Mouse (Mus musculus) urinary bladder, adult 2 months (tissue): Measurements from ENCODE around the gene Unc45b. TPM values are rescaled to one million over a fixed set of nuclear protein-coding genes. Genes with fewer than 3 reads are reported as not detected.
A peak's percentile ranks its signal among the peaks of the same experiment; 100 is the strongest.

ENCODE experiments used
- DNase-seq: peaks from one replicate; pipeline ENCODE4 v3.0.0; 2022; ENCODE audit warnings: low spot score
- polyA plus RNA-seq: library from polyadenylated mRNA; depleted of rRNA; stranded (reverse); fragments of >200 nt; gene quantifications from 2 replicates; pipeline ENCODE4 v1.2.3, GENCODE M21; 2012; rRNA removed

Unc45b gene
- 4.4 and 6.7 TPM in 2 replicates for polyA plus RNA-seq

DNA sequence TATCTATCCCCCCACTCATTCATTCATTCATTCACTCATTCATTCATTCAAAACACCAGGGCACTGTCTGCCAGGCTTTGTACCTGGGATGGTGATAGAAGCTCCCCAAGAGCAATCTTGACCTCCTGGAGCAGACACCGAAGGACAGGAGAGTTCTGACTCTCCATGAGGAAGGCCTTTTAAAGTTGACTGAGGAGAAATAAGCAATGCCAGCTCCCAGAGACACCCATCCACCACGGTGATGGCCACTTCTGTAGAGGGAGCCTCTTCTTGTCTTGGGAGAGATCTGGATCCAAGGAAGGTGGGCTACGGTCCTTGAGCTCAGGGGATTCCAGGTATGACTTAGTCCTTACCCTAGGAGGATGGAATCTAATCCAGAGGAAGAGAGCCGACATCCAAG lies at the start of gene Unc45b:
TSS of gene Unc45b (plus strand) at position 301 of the 400 bp plus-strand sequence.
- DNase-seq = no peak

DNA sequence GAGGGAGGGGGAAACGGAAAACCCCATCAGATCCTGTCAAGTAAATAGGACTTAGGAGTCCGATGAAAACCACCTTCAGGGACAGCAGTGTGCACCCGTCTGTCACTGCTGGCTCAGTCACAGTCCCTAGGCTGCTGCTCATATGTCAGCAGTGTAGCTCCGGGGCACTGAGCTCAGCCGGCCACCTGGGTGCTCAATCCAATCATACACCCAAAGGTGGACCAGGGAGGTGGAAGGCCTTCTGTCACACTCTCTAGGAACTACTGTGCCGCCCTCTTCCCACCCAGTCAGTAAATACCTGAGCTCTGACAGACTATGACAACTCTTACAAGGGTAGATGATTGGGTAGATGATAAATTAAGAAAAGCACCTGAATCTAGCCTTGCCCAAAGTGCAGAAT lies 49.6 kb upstream of the Unc45b start:
- no peak for DNase-seq

DNA sequence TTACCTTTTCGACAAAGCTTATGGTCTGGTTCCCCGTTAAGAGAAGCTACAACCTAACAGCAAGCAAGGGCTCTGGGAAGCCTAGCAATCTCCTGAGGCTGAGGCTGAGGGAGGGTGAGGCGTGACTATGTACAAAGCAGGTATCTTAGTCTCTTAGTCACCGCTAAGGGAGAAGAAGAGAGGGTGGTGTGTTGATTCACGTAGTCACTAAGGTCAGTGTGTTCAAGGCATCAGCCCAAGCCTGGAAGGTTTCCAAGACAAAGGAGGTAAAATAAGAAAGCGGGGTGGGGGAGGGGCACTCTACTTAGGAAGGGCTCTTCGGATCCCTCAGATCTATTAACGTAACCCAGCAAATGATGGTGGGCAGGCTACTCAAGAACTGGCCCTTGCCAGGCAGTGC lies 48.8 kb upstream of the Unc45b start:
- no peak for DNase-seq

DNA sequence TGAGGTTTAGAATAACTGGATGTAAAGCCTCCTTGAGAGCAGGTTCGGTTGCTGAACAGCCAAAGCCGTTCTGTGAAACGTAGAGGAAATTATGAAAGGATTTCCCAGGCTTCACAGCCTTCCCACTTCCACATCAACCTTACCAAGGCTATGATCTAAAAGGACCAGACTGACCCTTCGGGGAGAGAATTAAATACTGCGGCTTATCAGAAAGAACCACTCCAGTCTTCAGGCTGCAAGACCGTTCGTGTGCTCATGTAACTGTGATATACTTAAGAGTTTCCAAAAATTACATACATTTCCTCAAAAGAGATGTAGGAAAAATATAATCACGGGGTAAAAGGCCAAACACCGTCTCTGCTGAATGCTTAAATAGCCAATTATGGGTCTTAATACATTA lies 47.7 kb upstream of the Unc45b start:
- DNase-seq = no peak

DNA sequence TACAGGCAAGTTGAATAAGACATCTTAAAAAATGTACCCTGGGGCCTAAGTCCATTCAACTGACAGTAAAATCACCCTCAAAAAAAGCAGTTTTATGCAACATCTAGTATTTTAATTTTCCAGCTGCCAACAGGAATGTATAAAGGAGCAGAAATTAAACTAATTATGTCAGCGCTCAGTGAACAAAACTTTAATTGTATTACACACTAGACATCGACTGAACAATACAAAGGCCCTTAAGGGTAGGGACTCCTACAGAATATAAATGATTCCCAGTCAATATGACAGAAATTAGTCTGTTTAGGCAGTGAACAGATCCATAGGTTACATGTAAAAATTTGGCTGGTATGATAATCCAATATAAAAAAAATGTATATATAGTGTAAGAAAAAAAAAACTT lies 47.3 kb upstream of the Unc45b start:
- DNase-seq = no peak

DNA sequence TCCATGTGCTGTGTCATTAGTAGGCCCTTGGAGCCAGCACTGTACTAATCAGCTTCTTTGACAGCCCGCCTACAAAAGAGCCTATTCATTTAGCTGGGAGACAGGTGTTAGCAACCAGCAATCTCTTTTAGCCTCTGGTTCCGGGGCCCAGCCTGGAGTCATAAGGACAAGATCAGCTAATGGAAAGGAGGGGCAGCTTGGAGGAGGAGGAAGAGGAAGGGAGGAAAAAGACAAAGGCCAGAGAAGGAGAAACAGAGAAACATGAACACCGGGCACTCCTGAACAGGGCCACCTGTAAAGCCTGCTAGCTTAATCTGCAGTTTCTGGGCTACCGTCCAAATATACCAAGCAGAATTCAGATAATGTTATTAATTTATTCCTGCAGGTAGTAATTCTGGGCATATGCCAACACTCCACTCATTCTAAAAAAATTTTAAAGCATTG lies 46.8 kb upstream of the Unc45b start:
- no peak for DNase-seq

DNA sequence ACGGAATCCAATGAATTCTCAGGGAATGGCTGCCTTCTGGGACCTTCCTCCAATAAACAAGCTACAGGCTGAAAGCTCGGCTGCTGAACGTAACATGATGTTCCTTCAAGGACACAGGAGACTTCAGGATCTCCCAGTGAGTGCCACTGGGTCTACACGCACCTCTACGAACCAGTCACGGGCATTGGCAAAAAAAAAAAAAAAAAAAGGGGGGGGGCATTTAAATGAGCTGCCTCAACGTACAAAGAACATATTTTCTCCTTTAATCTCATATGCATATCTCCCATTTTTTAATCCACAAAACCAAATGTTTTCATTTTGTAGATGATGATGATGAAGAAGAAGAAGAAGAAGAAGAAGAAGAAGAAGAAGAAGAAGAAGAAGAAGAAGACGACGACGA lies 44.4 kb upstream of the Unc45b start:
- no peak for DNase-seq

DNA sequence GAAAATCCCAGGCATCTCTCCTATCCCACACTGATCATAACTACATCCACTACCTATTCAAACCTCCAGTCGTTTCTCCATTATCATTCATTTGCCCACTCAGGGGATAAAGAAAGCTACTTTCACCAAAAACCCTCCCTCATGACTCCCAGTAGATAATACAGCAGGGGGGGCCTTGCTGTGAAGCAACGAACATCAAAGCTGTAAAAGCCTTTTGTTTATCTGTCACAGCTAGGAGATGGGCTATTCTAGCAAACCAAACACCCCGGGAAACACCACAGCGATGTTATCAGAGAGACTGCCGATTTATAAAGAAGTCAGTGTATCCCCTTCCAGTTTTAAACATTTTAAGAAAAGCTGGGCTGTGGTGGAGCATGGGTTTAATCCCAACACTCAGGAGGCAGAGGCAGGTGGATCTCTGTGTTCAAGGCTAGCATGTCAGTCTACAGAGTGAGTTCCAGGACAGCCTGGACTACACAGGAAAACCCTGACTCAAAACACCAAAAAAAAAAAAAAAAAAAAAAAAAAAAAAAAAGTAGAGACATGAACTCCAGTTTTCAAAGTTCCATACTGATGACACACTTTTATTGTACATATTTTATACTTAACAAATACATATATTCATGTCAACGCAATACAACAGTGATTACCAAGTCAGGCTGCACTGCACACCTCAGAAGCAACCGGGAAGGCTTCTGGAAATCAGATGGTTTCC lies 43.3 kb upstream of the Unc45b start:
- no peak for DNase-seq

DNA sequence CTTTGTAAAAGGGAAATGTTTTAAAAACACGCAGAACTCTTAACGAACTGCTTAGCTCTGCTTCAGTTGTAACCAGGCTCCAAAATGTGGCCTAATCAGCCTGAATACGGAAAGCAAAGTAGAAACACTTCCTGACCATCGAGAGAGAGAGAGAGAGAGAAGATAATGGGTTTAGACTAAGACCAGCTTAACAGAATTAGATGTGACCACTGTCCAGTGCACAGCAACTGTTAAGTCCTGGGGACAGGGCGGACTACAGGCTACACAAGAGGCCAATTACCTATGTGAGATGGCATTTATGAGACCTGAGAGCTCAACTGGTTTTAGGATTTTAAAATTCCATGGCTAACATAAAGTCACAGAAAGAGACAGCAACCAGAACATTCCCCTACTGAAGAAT lies 42.4 kb upstream of the Unc45b start:
- no peak for DNase-seq

DNA sequence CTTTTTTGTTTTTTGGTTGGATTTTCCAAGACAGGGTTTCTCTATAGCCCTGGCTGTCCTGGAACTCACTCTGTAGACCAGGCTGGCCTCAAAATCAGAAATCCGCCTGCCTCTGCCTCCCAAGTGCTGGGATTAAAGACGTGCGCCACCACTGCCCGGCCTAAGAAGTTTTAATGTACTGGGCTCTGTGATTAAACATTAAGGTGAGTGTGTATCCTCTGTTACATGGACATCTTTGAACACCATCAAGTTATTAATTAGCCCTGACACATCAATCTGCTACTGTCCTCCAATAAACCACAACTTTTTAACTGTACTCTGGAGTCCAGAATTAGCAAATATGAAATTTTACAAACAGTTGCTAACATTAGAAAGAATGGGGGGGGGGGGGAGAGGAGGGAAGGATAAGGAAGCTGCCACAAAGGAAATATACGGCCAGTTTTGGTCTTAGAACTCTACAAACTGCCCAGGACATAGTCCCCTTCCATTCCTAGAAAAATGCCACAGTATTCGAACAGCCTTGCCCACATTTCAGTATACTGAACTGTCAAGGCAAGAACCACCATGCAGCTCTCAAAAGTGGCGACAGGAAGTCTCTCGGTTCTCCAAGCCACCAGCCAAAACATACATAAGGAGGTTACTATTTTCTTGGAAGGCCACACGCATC lies 40.7 kb upstream of the Unc45b start:
- DNase-seq = no peak

DNA sequence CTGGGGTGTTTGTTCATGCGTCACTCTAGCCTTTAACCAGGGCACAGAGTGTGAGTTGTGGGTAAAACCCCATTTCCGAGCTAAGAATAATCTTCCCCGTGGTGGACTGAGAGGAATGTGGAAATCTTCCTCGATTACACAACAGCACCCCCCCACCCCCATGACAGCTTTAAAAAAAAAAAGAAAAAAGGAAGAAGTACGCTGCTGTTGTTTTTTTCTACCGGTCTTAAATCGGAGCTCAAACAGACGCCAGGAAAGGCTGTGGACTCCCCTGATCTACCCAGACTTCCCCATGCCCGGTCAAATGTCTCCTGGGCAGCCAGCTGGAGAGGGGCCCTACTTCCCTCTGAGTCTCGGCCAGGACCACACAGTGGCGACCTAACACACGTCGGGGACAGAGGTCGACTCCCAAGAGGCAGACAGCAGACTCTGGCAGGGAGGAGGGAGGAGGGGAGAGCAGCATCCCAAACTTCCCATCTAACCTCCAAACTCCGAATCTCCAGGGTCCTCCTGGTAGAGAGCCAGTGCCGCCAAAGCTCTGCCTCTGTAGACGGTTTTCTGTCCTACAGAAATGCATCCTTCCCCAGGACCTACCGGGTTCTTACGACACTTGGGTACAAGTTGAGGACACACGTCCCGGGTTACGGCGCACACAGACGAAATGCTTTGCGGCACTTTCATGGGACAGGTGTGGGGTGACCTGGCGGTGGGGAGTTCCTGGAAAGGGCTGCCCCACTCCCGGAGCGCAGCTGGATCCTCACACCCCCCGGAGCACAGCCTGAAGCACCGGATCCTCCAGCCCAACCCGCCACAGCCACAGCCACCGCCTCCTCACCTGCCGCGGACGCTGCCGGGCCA lies 39.9 kb upstream of the Unc45b start:
- DNase-seq = peak; percentile 51

DNA sequence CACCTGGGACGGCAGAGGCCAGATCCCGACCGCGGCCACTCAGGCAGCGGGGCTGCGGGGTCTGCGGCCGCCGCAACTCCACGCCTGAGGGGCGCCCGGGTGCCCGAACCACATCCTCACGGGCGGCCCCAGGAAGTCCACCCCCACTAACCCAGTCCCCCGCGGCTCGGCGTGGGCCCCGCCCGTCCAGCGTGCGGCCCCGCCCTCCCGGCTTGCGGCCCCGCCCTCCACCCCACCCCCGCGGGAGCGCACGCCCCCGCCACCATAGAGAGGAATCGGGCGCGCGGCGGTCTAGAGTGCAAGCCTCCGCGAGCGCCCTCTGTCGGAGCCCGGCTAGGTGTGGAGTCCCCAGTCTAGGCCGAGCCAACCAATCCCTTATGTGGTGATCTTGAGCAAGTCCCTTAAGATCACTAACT lies 39.3 kb upstream of the Unc45b start, which contains the start of gene Rffl:
TSS of gene Rffl (minus strand) at position 180 of the 416 bp plus-strand sequence.
- peak; percentile 92 for DNase-seq

DNA sequence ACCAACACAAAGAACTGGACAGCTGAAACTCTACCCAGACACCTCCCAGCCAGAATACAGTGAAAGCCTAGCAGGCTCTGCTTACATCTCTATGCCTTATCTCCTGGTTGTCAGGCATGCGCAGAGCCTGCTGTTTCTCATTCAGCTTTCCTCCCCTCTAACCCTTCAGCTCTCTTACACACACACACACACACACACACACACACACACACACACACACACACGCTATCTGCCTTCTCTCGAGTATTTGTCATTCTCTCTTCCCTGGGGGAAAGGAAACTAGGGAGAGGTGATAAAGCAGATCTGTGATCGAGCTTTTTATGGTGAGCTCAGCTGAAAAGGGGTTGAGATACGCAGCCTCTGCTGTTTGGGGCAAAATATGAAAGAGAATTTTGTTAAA lies 35.4 kb upstream of the Unc45b start:
- no peak for DNase-seq

DNA sequence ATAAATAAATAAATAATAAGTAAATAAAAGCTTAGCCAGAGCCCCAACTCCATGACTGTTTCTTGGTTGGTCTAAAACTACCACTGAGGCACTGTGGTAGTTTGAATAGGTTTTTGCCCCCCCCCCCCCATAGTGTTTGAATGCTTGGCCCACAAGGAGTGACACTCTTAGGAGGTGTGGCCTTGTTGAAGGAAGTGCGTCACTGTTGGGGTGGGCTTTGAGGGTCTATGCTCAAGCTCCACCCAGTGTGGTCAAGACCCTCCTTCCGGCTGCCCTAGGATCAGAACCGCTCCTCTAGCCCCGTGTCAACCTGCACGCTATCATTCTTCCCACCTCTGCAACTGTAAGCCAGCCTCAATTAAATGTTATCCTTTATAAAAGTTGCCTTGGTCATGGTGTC lies 34.7 kb upstream of the Unc45b start:
- DNase-seq = no peak

DNA sequence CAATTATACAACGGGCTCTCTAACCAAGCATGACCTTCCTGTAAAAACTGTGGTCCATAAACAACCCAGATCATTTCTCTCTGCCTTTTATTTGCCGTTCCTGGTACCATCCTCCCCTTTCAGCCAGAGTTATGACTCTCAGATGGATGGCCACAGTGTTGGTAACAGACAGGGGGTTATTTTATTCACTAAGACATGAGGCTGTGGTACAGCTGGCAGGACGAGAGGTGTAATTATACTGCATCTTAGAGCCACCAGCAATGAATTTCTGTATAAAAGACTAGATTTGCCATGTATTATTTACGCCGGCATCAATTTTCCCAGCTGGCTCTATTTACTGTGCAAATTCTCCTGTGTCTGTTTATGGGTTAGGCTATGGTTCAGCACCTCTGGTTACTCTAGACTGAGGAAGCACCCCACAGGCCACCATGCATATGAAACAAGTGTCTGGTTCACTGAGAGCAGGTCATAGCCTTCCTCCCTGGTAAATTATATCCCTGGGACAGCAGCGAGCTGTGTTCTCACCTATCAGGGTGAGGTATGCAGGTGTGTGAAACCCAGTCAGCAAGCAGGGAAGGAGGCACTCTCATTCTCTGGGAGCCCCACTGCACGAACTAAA lies 32.5 kb upstream of the Unc45b start:
- DNase-seq = no peak

DNA sequence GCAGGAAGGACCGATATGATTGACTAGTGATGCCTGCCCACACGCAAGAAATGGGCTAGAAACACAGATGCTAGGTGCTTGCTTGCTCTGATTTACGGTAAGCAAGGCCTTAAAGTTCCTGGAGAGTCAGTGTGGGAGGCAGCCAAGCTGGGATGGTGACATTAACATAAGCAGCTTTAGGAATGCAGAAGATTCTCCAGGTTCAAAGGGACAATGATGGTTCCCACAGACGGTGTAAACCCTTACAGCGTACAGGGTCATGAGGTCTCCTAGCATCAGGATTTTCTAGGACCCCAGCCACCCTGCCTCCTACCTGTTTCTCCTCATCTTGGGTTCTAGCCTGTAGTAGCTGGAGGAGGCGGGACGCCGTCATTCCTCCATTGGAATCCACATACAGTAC lies 27.2 kb upstream of the Unc45b start:
- no peak for DNase-seq

DNA sequence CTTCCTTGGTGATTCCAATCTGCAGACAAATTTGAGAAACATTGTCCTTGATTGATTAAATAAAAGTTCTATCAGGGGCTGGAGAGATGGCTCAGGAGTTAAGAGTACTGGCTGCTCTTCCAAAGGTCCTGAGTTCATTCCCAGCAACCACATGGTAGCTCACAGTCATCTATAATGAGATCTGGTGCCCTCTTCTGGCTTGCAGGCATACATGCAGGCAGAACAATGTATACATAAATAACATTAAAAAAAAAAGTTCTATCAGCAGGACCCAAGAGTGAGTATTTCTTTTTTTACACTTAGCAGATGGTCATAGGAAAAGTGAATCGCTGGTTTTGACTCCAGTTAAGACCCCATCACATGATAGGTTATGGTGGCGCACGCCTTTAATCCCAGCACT lies 23.8 kb upstream of the Unc45b start:
- DNase-seq = no peak

DNA sequence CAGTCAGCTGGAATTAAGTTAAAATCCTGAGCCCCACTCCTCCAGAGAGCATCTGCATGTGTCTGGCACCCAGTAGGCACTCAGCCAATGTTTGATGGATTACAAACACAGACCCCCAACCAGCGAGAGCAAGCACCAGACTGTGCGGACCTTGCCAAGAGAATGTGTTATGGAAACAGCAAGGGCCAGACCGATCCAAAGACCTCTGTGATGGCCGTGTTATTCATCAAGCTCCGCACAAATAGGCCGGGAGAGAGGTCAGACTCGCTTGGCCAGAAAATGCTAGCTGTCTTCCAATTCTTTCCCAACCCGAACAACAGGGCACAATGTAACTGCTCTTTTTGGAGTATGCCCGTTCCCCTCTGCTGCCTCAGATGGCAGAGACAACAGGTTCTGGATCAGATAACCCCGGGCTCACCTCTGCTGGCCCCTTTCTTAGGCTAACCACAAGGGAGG lies 21.8 kb upstream of the Unc45b start:
- DNase-seq = no peak

DNA sequence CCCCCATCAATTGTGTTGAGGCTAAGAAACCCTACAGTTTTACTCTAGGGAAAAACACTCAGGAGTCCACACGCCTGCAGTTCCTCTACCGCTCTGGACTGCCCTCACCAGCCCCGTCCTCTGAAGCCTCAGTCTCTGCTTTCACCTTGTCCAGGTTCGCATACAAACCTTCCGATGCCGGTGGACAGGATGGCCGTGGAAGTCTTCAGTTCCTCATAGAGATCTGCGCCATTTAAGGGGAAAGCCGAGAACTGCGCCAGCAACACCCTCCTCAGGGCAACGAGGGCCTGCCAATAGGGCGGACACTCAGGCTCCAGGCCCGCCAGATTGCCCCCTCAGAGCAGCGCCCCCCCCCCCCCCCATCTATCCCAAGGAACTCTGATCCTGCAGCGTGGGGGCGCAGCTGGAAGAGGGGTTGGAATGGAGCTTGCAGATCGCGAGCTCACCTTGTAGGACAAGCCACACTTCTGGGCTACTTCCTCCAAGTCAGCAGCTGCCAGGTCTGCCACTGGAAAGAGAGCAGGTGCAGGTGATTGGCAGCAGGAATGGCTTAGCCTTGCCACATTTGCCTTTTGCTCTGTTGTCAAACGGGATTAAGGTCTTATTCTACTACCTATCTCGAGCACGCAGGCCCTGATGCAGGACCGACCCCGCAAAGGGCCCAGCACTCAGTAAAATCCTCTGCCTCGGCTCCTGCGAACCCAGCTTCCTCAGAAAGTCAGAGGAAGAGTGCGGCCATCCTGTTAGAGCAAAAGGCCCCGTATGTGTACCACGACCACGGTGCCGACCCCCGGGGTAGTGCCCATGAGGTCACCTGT lies 20.6 kb upstream of the Unc45b start:
- no peak for DNase-seq

DNA sequence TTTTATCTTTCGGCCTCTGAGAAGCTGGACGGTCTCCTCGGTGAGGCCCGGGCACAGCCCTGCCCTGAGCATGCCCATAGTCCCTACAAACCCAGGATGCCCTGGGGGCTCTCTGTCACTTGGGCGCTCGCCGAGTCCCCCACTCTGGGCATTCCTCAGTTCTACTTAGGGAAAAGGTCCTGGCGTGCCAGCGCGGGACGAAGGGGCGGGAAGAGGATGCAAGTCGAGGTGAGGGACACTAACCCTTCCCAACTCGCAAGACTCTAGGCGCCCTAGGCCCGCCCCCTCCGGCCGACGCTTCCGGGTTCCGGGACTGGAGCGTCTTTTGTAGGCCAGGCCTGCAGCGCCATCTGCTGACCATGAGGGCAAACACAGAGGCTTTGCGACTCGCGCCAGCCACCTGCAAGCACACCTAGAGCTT lies 20.0 kb upstream of the Unc45b start, which contains the start of gene Rad51d:
TSS of gene Rad51d (minus strand) at position 273 of the 421 bp plus-strand sequence.
- peak; percentile 92 for DNase-seq

DNA sequence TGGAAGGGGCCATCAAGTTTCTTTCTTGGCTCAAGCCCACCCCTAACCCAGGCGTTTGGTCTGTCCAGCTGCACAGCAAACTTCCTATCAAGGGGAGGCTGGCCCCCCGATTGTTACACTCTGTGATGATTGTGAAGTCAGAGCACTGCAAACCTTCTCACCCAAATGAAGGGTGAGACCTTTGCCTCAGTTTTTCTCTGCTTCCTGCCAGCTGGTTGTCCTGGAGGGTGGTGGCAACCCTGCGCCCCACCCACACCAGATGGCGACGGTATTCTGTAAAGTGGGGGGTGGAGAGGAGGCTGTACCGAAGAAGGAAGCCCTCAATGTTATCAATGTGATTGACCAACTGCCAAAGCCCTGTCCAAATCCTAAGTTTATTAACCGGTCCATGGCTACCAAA lies 18.4 kb upstream of the Unc45b start, which contains the start of gene Fndc8:
TSS of gene Fndc8 (plus strand) at position 189 of the 400 bp plus-strand sequence.
- no peak for DNase-seq
